Mouse (Mus musculus): ENCODE results near the gene Gba.

GRCm38 (mm10) chr3:89213803-89214530 lies 11.2 kb downstream of the Gba start:
- TF ChIP-seq CTCF (IDR thresholded peaks at IDR 0.05; ENCODE audit: low read depth) (no peak), EP300 (IDR thresholded peaks at IDR 0.05; ENCODE audit: low read depth) (peak; percentile 94)

Data from heart, postnatal 0 days (tissue).